Mouse (Mus musculus) heart, embryonic 12.5 days (tissue): ENCODE data around the gene Hnrnph3. TPM values are rescaled to one million over a fixed set of nuclear protein-coding genes. Genes with fewer than 3 reads are reported as not detected.
"Not testable (repeated sequence)": the region's sequence is repeated elsewhere in the genome, so short reads cannot be mapped to it uniquely, and the experiment has no call there.

Experiments used
- ATAC-seq: fragments of 200-750 bp; cut with Nextera tagmentation; 2 replicates; pipeline ENCODE4 v1.8.0; 2017; ENCODE audit warnings: moderate TSS enrichment, moderate library complexity; ENCODE audit not compliant: insufficient number of reproducible peaks, low FRiP score
- H3K27ac ChIP-seq: fragments of 300-500 bp; sonication (generic); 2 replicates; pipeline ENCODE4 v1.5.1; 2016; ENCODE audit warnings: mild to moderate bottlenecking, moderate library complexity; ENCODE audit not compliant: poor library complexity, severe bottlenecking
- H3K27me3 ChIP-seq: fragments of 300-500 bp; sonication (generic); replicated peaks from 2 replicates; pipeline ENCODE4 v1.6.1; 2016; ENCODE audit warnings: mild to moderate bottlenecking, moderate library complexity
- H3K36me3 ChIP-seq: fragments of 300-500 bp; sonication (generic); 2 replicates; pipeline ENCODE4 v1.6.1; 2016; ENCODE audit warnings: mild to moderate bottlenecking, moderate library complexity
- H3K4me1 ChIP-seq: fragments of 300-500 bp; sonication (generic); replicated peaks from 2 replicates; pipeline ENCODE4 v1.6.1; 2016; ENCODE audit warnings: mild to moderate bottlenecking
- H3K4me2 ChIP-seq: fragments of 300-500 bp; sonication (generic); 2 replicates; pipeline ENCODE4 v1.6.1; 2016; ENCODE audit warnings: mild to moderate bottlenecking, moderate library complexity
- H3K4me3 ChIP-seq: fragments of 300-500 bp; sonication (generic); 2 replicates; pipeline ENCODE4 v1.5.1; 2016; ENCODE audit warnings: mild to moderate bottlenecking
- H3K9ac ChIP-seq: fragments of 300-500 bp; sonication (generic); 2 replicates; pipeline ENCODE4 v1.6.1; 2016; ENCODE audit warnings: mild to moderate bottlenecking, moderate library complexity
- H3K9me3 ChIP-seq: fragments of 300-500 bp; sonication (generic); replicated peaks from 2 replicates; pipeline ENCODE4 v1.6.1; 2016; ENCODE audit warnings: mild to moderate bottlenecking, moderate library complexity
- WGBS: fragments of 180-500 bp; shearing (Covaris S2); methylation state at CpG from one replicate; pipeline ENCODE4 v1.1.7; 2016; 5-methylcytosine and 5-hydroxymethylcytosine counted together
- polyA plus RNA-seq: library from polyadenylated mRNA; unstranded; fragments of >200 nt; fragmentation: Nextera tagmentation; extraction: Ambion mirVana; gene quantifications from 2 replicates; pipeline ENCODE4 v1.2.1, GENCODE M21; 2016

Hnrnph3 gene
- polyA plus RNA-seq, 1 experiment from 2014 or later, result 70.7 TPM

GRCm38 (mm10) chr10:63054071-63054470 lies 30.1 kb upstream of the Hnrnph3 start:
- not testable (repeated sequence) for H3K9me3 ChIP-seq, H3K27me3 ChIP-seq, H3K36me3 ChIP-seq, H3K4me1 ChIP-seq, ATAC-seq, H3K4me2 ChIP-seq, H3K27ac ChIP-seq, H3K4me3 ChIP-seq, H3K9ac ChIP-seq
- 72% methylated on average over 6 of the region's 6 CpGs for WGBS

DNA sequence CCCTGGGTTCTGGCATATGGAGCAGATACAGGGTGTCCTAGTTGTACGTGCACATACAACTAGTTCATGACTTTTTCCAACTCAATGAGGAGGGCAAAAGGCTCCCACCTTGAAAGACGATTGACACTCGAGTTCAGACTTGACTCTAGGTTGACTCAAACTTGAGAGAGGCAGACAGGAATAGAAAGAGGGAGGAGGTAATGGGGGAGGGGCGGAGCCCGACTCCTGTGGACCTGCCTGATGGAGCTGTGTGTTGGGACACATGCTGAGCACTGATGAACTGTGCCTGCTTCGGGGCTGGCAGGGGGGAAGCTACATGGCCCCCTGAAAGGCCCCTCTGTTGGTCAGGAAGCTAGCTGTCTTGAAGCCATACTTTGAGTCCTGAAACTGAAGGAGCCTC lies 29.0 kb upstream of the Hnrnph3 start:
- Histone ChIP-seq H3K4me2 (no peak overlapping the region), H3K36me3 (no peaks in the 10 kb centered on the region), H3K9ac (no peak overlapping the region), H3K27me3 (no peaks in the 10 kb centered on the region), H3K4me1 (peaks cover 8% of the 10 kb centered on the region; the same call in 1 of the 2 replicates), H3K9me3 (no peaks in the 10 kb centered on the region), H3K27ac (no peak overlapping the region), H3K4me3 (no peak overlapping the region)
- no peak for ATAC-seq
- 47% methylated on average over 6 of the region's 6 CpGs for WGBS

DNA sequence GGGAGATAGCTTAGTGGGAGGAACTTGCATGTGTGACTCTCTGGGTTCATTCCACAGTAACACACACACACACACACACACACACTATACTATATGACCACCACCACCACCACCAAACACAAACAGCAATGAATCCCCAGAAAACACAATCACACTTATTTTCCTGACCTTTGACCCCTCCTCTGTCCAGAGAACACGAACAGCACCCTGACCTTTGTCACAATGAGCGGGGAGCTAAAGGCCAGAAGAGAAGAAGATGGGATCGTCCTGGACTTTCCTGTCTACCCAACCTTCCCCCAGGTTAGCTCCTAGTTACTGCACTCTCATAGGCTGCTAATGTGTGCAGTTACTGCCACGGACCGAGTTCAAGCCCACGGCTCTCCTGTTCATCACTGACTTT lies 28.0 kb upstream of the Hnrnph3 start:
- 78% methylated on average over 6 of the region's 6 CpGs for WGBS
- H3K9ac ChIP-seq, result no peak overlapping the region
- no peak overlapping the region for H3K4me2 ChIP-seq
- H3K4me1 ChIP-seq, result peaks cover 5% of the 10 kb centered on the region; the same call in 1 of the 2 replicates
- no peaks in the 10 kb centered on the region for H3K36me3 ChIP-seq
- no peaks in the 10 kb centered on the region for H3K9me3 ChIP-seq
- no peak overlapping the region for H3K4me3 ChIP-seq
- no peaks in the 10 kb centered on the region for H3K27me3 ChIP-seq
- ATAC-seq, result no peak
- H3K27ac ChIP-seq, result no peak overlapping the region

DNA sequence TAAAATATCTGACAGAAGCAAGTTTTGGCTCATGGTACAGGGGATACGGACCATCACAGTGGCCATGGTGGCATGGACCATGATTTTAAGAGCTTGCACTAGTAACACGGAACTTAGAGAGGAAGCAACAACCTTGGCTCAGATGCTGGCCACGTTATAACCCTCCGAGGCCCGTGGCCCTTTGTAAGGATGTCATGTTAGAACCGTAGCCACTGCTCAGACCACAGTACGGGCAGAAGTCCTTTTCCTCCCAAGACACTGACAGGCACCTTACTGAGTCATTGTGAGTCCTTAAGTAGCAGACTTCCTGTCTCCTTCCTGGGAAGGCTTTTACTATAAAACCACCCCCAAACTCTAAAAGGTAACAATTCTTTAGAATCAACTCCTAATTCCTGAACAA lies 27.2 kb upstream of the Hnrnph3 start:
- Histone ChIP-seq H3K9ac (no peak overlapping the region), H3K4me1 (0 out of 2 replicates have a peak, but pooled peaks cover 3% of the 10 kb centered on the region), H3K27ac (no peak overlapping the region), H3K36me3 (no peaks in the 10 kb centered on the region), H3K27me3 (no peaks in the 10 kb centered on the region), H3K4me3 (no peak overlapping the region), H3K4me2 (no peak overlapping the region), H3K9me3 (no peaks in the 10 kb centered on the region)
- WGBS, result 65% methylated on average over 7 of the region's 7 CpGs
- ATAC-seq, result no peak

- no peak overlapping the region for H3K4me3 ChIP-seq
- H3K4me2 ChIP-seq, result no peak overlapping the region
- H3K9me3 ChIP-seq, result no peaks in the 10 kb centered on the region
- ATAC-seq, result no peak
- H3K27ac ChIP-seq, result no peak overlapping the region
- 73% methylated on average over 2 of the region's 2 CpGs for WGBS
- no peaks in the 10 kb centered on the region for H3K36me3 ChIP-seq
- H3K27me3 ChIP-seq, result no peaks in the 10 kb centered on the region
- H3K9ac ChIP-seq, result no peak overlapping the region
- H3K4me1 ChIP-seq, result 0 out of 2 replicates have a peak, but pooled peaks cover 3% of the 10 kb centered on the region
These were observed 25.1 kb upstream of the Hnrnph3 start for GRCm38 (mm10) chr10:63049106-63049505.

DNA sequence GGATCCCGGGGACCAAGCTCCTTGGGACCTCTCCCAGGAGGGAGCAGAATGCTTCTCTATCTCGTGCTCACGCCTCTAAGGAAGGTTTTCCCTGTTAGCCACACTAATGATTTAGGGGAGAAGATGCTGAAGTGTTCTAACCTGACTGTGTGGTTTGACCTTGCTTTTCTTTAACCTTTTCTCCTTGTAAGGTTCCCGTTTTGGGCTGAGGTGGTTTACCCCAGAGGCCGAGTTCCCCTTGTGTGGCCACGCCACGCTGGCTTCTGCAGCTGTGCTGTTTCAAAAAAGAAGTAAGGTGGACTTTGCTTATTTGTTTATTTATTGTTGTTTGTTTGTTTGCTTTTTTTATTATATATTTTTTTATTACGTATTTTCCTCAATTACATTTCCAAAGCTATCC lies 23.7 kb upstream of the Hnrnph3 start:
- no peak for ATAC-seq
- no peaks in the 10 kb centered on the region for H3K9me3 ChIP-seq
- H3K9ac ChIP-seq, result no peak overlapping the region
- H3K27me3 ChIP-seq, result no peaks in the 10 kb centered on the region
- H3K4me1 ChIP-seq, result no peaks in the 10 kb centered on the region; the same call in 1 of the 2 replicates
- 81% methylated on average over 8 of the region's 8 CpGs for WGBS
- no peaks in the 10 kb centered on the region for H3K36me3 ChIP-seq
- no peak overlapping the region for H3K4me2 ChIP-seq
- H3K27ac ChIP-seq, result no peak overlapping the region
- H3K4me3 ChIP-seq, result no peak overlapping the region

DNA sequence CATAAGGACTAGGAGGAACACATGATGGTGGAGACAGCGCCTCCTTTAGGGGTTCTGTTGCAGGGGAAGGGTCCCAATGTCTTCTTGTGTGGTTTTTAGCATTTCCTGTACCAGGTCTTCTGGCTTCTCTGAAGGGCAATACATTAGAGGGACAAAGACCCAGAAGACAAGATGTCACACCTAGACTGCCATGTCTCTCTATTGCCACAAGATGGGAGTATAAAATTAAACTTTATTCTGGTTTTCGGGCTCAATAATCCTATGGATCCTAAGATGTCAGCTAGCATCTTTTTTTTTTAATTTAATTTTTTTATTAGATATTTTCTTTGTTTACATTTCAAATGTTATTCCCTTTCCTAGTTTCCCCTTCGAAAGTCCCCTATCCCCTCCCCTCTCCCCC lies 19.1 kb upstream of the Hnrnph3 start:
- Histone ChIP-seq H3K27me3 (no peaks in the 10 kb centered on the region), H3K9me3 (no peaks in the 10 kb centered on the region), H3K9ac (no peak overlapping the region), H3K4me2 (no peak overlapping the region), H3K27ac (no peak overlapping the region), H3K36me3 (no peaks in the 10 kb centered on the region), H3K4me3 (no peak overlapping the region), H3K4me1 (peaks cover 4% of the 10 kb centered on the region; the same call in 1 of the 2 replicates)
- WGBS, result 55% methylated on average over 3 of the region's 3 CpGs
- no peak for ATAC-seq

- no peaks in the 10 kb centered on the region for H3K27me3 ChIP-seq
- H3K4me2 ChIP-seq, result no peak overlapping the region
- WGBS, result 63% methylated on average over 5 of the region's 5 CpGs
- H3K9me3 ChIP-seq, result no peaks in the 10 kb centered on the region
- H3K36me3 ChIP-seq, result no peaks in the 10 kb centered on the region
- no peak overlapping the region for H3K27ac ChIP-seq
- H3K9ac ChIP-seq, result no peak overlapping the region
- H3K4me1 ChIP-seq, result peaks cover 4% of the 10 kb centered on the region; the same call in 1 of the 2 replicates
- no peak overlapping the region for H3K4me3 ChIP-seq
- ATAC-seq, result no peak
These were observed 16.0 kb upstream of the Hnrnph3 start for GRCm38 (mm10) chr10:63039867-63040628.

GRCm38 (mm10) chr10:63038571-63039320 lies 14.7 kb upstream of the Hnrnph3 start:
- Histone ChIP-seq H3K9ac (no peak overlapping the region), H3K27me3 (no peaks in the 10 kb centered on the region), H3K4me3 (no peak overlapping the region), H3K9me3 (no peaks in the 10 kb centered on the region), H3K4me1 (peaks cover 4% of the 10 kb centered on the region; the same call in 1 of the 2 replicates), H3K4me2 (no peak overlapping the region), H3K36me3 (no peaks in the 10 kb centered on the region), H3K27ac (no peak overlapping the region)
- ATAC-seq, result no peak
- 80% methylated on average over 14 of the region's 14 CpGs for WGBS

GRCm38 (mm10) chr10:63032956-63033355 lies 8.9 kb upstream of the Hnrnph3 start:
- no peak for ATAC-seq
- Histone ChIP-seq H3K4me1 (no peaks in the 10 kb centered on the region), H3K9me3 (no peaks in the 10 kb centered on the region), H3K27me3 (no peaks in the 10 kb centered on the region), H3K4me2 (no peak overlapping the region), H3K4me3 (no peak overlapping the region), H3K27ac (no peak overlapping the region), H3K36me3 (no peaks in the 10 kb centered on the region), H3K9ac (no peak overlapping the region)
- 74% methylated on average over 3 of the region's 3 CpGs for WGBS

GRCm38 (mm10) chr10:63032267-63032666 lies 8.2 kb upstream of the Hnrnph3 start:
- H3K36me3 ChIP-seq, result no peaks in the 10 kb centered on the region
- 69% methylated on average over 3 of the region's 3 CpGs for WGBS
- H3K4me2 ChIP-seq, result no peak overlapping the region
- H3K27me3 ChIP-seq, result no peaks in the 10 kb centered on the region
- no peaks in the 10 kb centered on the region for H3K4me1 ChIP-seq
- ATAC-seq, result no peak
- no peak overlapping the region for H3K9ac ChIP-seq
- H3K27ac ChIP-seq, result no peak overlapping the region
- H3K4me3 ChIP-seq, result no peak overlapping the region
- H3K9me3 ChIP-seq, result no peaks in the 10 kb centered on the region
